Mouse (Mus musculus): ENCODE data around the gene Miga1. TPM values are rescaled to one million over a fixed set of nuclear protein-coding genes. Genes with fewer than 3 reads are reported as not detected.

Miga1 gene
- polyA plus RNA-seq, 1 experiment from 2014 or later = 10.9 TPM

- peaks cover 20% of the 10 kb centered on the region for H3K36me3 ChIP-seq (ENCODE audit: control insufficient read depth, insufficient read depth, low read length)
- no peak for ATAC-seq (ENCODE audit: insufficient read depth, low FRiP score)
- no peak overlapping the region for H3K27ac ChIP-seq (ENCODE audit: low read length)
Measured at GRCm38 (mm10) chr3:152231333-152232100, 108.7 kb downstream of the Miga1 start.

GRCm38 (mm10) chr3:152229271-152229670 is 110.9 kb downstream of the Miga1 start:
- ATAC-seq (ENCODE audit: insufficient read depth, low FRiP score) = no peak

More at GRCm38 (mm10) chr3:152231333-152232100, 108.7 kb downstream of the Miga1 start:
- no peaks in the 10 kb centered on the region for H3K4me1 ChIP-seq (ENCODE audit: control insufficient read depth, insufficient read depth, low read length)
- no peak overlapping the region for H3K4me2 ChIP-seq (ENCODE audit: low read depth, low read length)
- H3K9ac ChIP-seq (ENCODE audit: low read length) = no peak overlapping the region
- no peak overlapping the region for H3K4me3 ChIP-seq (replicated peaks; ENCODE audit: low read length)
- no peaks in the 10 kb centered on the region for H3K9me3 ChIP-seq (replicated peaks; ENCODE audit: control insufficient read depth, low read length)
- H3K27me3 ChIP-seq (ENCODE audit: control insufficient read depth, insufficient read depth, low read length) = no peaks in the 10 kb centered on the region
- WGBS = 51% methylated on average over 6 of the region's 6 CpGs

GRCm38 (mm10) chr3:152228843-152229242 is 111.4 kb downstream of the Miga1 start:
- no peak for ATAC-seq (ENCODE audit: insufficient read depth, low FRiP score)
- H3K36me3 ChIP-seq (ENCODE audit: control insufficient read depth, insufficient read depth, low read length) = peaks cover 41% of the 10 kb centered on the region
- H3K4me1 ChIP-seq (ENCODE audit: control insufficient read depth, insufficient read depth, low read length) = no peaks in the 10 kb centered on the region
- H3K27ac ChIP-seq (ENCODE audit: low read length) = no peak overlapping the region
- no peak overlapping the region for H3K4me2 ChIP-seq (ENCODE audit: low read depth, low read length)
- H3K27me3 ChIP-seq (ENCODE audit: control insufficient read depth, insufficient read depth, low read length) = no peaks in the 10 kb centered on the region
- H3K4me3 ChIP-seq (replicated peaks; ENCODE audit: low read length) = no peak overlapping the region
- no peaks in the 10 kb centered on the region for H3K9me3 ChIP-seq (replicated peaks; ENCODE audit: control insufficient read depth, low read length)
- no peak overlapping the region for H3K9ac ChIP-seq (ENCODE audit: low read length)
- WGBS = 90% methylated on average over 7 of the region's 7 CpGs

More at GRCm38 (mm10) chr3:152229271-152229670, 110.9 kb downstream of the Miga1 start:
- Histone ChIP-seq H3K27me3 (ENCODE audit: control insufficient read depth, insufficient read depth, low read length) (no peaks in the 10 kb centered on the region), H3K4me2 (ENCODE audit: low read depth, low read length) (no peak overlapping the region), H3K9me3 (replicated peaks; ENCODE audit: control insufficient read depth, low read length) (no peaks in the 10 kb centered on the region), H3K4me1 (ENCODE audit: control insufficient read depth, insufficient read depth, low read length) (no peaks in the 10 kb centered on the region), H3K9ac (ENCODE audit: low read length) (no peak overlapping the region), H3K27ac (ENCODE audit: low read length) (no peak overlapping the region), H3K36me3 (ENCODE audit: control insufficient read depth, insufficient read depth, low read length) (peaks cover 37% of the 10 kb centered on the region), H3K4me3 (replicated peaks; ENCODE audit: low read length) (no peak overlapping the region)
- WGBS = 76% methylated on average over 5 of the region's 5 CpGs

- no peaks in the 10 kb centered on the region for H3K4me1 ChIP-seq (ENCODE audit: control insufficient read depth, insufficient read depth, low read length)
- H3K9me3 ChIP-seq (replicated peaks; ENCODE audit: control insufficient read depth, low read length) = no peaks in the 10 kb centered on the region
- peaks cover 60% of the 10 kb centered on the region for H3K36me3 ChIP-seq (ENCODE audit: control insufficient read depth, insufficient read depth, low read length)
- no peaks in the 10 kb centered on the region for H3K27me3 ChIP-seq (ENCODE audit: control insufficient read depth, insufficient read depth, low read length)
- H3K4me3 ChIP-seq (replicated peaks; ENCODE audit: low read length) = no peak overlapping the region
- H3K4me2 ChIP-seq (ENCODE audit: low read depth, low read length) = no peak overlapping the region
- H3K27ac ChIP-seq (ENCODE audit: low read length) = no peak overlapping the region
- no peak for ATAC-seq (ENCODE audit: insufficient read depth, low FRiP score)
- WGBS = 86% methylated on average over 7 of the region's 7 CpGs
- H3K9ac ChIP-seq (ENCODE audit: low read length) = no peak overlapping the region
Measured at GRCm38 (mm10) chr3:152225906-152226305, 114.3 kb downstream of the Miga1 start.

- Histone ChIP-seq H3K27ac (ENCODE audit: low read length) (no peak overlapping the region), H3K4me1 (ENCODE audit: control insufficient read depth, insufficient read depth, low read length) (no peaks in the 10 kb centered on the region), H3K27me3 (ENCODE audit: control insufficient read depth, insufficient read depth, low read length) (no peaks in the 10 kb centered on the region), H3K9ac (ENCODE audit: low read length) (no peak overlapping the region), H3K9me3 (replicated peaks; ENCODE audit: control insufficient read depth, low read length) (no peaks in the 10 kb centered on the region), H3K4me2 (ENCODE audit: low read depth, low read length) (no peak overlapping the region), H3K36me3 (ENCODE audit: control insufficient read depth, insufficient read depth, low read length) (peaks cover 67% of the 10 kb centered on the region), H3K4me3 (replicated peaks; ENCODE audit: low read length) (no peak overlapping the region)
- ATAC-seq (ENCODE audit: insufficient read depth, low FRiP score) = no peak
Measured at GRCm38 (mm10) chr3:152224918-152225317, 115.3 kb downstream of the Miga1 start.

Other genes with a start within 250 kb of the Miga1 start
- 56.1 and 59.9 TPM in 2 replicates for gene Gipc2, start 174.2 kb downstream of the Miga1 start, polyA plus RNA-seq (2015; fragmentation: Nextera tagmentation; extraction: Ambion mirVana)
- 38.9 and 39.8 TPM in 2 replicates for gene Dnajb4, start 130.1 kb downstream of the Miga1 start, polyA plus RNA-seq (2015; fragmentation: Nextera tagmentation; extraction: Ambion mirVana)
- gene Fubp1, start 130.0 kb downstream of the Miga1 start, polyA plus RNA-seq (2015; fragmentation: Nextera tagmentation; extraction: Ambion mirVana) = 156 and 169 TPM in 2 replicates
- gene Nexn, start 74.1 kb downstream of the Miga1 start, polyA plus RNA-seq (2015; fragmentation: Nextera tagmentation; extraction: Ambion mirVana) = 33.8 and 44.9 TPM in 2 replicates
- gene Usp33, start 6.1 kb upstream of the Miga1 start, polyA plus RNA-seq (2015; fragmentation: Nextera tagmentation; extraction: Ambion mirVana) = 44.3 and 45.8 TPM in 2 replicates
- 36.8 and 37.9 TPM in 2 replicates for gene Zzz3, start 55.1 kb upstream of the Miga1 start, polyA plus RNA-seq (2015; fragmentation: Nextera tagmentation; extraction: Ambion mirVana)

All from stomach, embryonic 16.5 days (tissue).